Mouse (Mus musculus): ENCODE results near the gene Zhx3.

DNA sequence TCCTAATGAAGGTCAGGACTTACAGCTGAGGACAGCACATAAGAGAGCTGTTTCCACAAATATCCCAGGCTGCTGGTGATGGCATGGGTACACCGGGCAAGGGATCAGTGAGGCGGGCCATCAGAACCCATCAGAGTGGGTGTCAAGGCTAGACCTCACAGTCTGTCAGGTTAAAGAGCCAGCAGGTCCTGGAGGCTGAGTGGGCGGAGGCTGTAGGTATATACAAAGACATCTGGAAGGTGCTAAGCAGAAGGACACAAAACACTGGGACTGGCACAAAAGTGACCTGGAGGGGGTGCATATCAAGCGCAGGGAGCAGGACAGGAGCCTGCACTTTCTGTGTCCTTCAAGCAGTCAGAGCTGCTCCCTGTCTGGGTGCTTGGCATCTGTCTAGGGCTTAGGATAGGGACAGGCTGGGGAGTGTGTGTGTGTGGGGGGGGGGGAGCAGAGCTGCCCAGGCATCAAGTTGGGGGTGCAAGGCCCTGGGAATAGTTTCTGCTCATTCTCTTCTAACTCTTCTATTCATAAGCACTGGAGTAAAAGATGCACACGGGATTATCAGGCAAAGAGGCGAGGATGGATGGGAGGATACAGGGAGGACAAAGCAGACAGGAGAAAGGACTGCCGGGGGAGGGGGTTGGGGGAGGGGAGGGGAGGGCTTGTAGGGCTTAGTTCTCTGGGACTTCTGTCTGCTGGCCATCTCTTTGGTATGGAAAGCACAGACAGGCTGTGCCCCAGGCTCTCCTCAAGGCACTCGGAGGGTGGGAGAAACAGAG, 45.5 kb upstream of the Zhx3 start:
- TF ChIP-seq CTCF (IDR thresholded peaks at IDR 0.05; ENCODE audit: borderline replicate concordance, control insufficient read depth, extremely low read depth, insufficient read depth, low read length, poor library complexity) (no peak), POLR2A (IDR thresholded peaks at IDR 0.05; ENCODE audit: control insufficient read depth, extremely low read depth, insufficient read depth, low read length, poor library complexity) (no peak)

All from thymus, adult 2 months (tissue).